Mouse (Mus musculus) forebrain, embryonic 13.5 days (tissue): ENCODE measurements around the gene Nmrk2. TPM values are rescaled to one million over a fixed set of nuclear protein-coding genes. Genes with fewer than 3 reads are reported as not detected.

Experiments
- polyA plus RNA-seq: library from polyadenylated mRNA; unstranded; fragments of >200 nt; fragmentation: Nextera tagmentation; extraction: Ambion mirVana; gene quantifications from 2 replicates; pipeline ENCODE4 v1.2.1, GENCODE M21; 2015

Gene Nmrk2
- polyA plus RNA-seq, 1 experiment from 2014 or later, result not detected

Other genes with a start within 250 kb of the Nmrk2 start
- 14.8 and 17.6 TPM in 2 replicates for gene Gng7, start 187.1 kb downstream of the Nmrk2 start, polyA plus RNA-seq
- gene Diras1, start 176.4 kb downstream of the Nmrk2 start, polyA plus RNA-seq, result 13.4 and 15.0 TPM in 2 replicates
- 33.4 and 37.8 TPM in 2 replicates for gene Slc39a3, start 164.6 kb downstream of the Nmrk2 start, polyA plus RNA-seq
- 273 and 305 TPM in 2 replicates for gene Sgta, start 141.9 kb downstream of the Nmrk2 start, polyA plus RNA-seq
- 55.8 and 60.5 TPM in 2 replicates for gene Thop1, start 132.0 kb downstream of the Nmrk2 start, polyA plus RNA-seq
- 0.30 and 0.42 TPM in 2 replicates for gene Creb3l3, start 103.2 kb downstream of the Nmrk2 start, polyA plus RNA-seq
- 200 and 211 TPM in 2 replicates for gene Map2k2, start 96.1 kb downstream of the Nmrk2 start, polyA plus RNA-seq
- 10.4 and 10.6 TPM in 2 replicates for gene Zbtb7a, start 66.8 kb downstream of the Nmrk2 start, polyA plus RNA-seq
- 54.2 and 57.0 TPM in 2 replicates for gene Pias4, start 34.1 kb downstream of the Nmrk2 start, polyA plus RNA-seq
- 555 and 583 TPM in 2 replicates for gene Eef2, start 25.4 kb downstream of the Nmrk2 start, polyA plus RNA-seq
- gene Dapk3, start 19.0 kb downstream of the Nmrk2 start, polyA plus RNA-seq, result 43.5 and 47.7 TPM in 2 replicates
- gene 4930442H23Rik, start 18.2 kb downstream of the Nmrk2 start, polyA plus RNA-seq, result not detected in 2 replicates
- 44.5 and 54.2 TPM in 2 replicates for gene Atcay, start 28.8 kb upstream of the Nmrk2 start, polyA plus RNA-seq
- 9.7 and 10.9 TPM in 2 replicates for gene Zfr2, start 31.1 kb upstream of the Nmrk2 start, polyA plus RNA-seq
- gene Matk, start 50.9 kb upstream of the Nmrk2 start, polyA plus RNA-seq, result 5.6 and 7.4 TPM in 2 replicates
- gene Mrpl54, start 64.9 kb upstream of the Nmrk2 start, polyA plus RNA-seq, result 134 and 135 TPM in 2 replicates
- 28.6 and 32.3 TPM in 2 replicates for gene Apba3, start 64.9 kb upstream of the Nmrk2 start, polyA plus RNA-seq
- gene Tjp3, start 89.5 kb upstream of the Nmrk2 start, polyA plus RNA-seq, result 6.2 and 7.1 TPM in 2 replicates
- gene Pip5k1c, start 90.9 kb upstream of the Nmrk2 start, polyA plus RNA-seq, result 73.1 and 87.2 TPM in 2 replicates
- gene Cactin, start 119.1 kb upstream of the Nmrk2 start, polyA plus RNA-seq, result 39.9 and 42.0 TPM in 2 replicates
- 2.6 and 3.8 TPM in 2 replicates for gene Tbxa2r, start 126.7 kb upstream of the Nmrk2 start, polyA plus RNA-seq
- gene Gipc3, start 141.2 kb upstream of the Nmrk2 start, polyA plus RNA-seq, result not detected in 2 replicates
- 60.6 and 61.1 TPM in 2 replicates for gene Hmg20b, start 148.4 kb upstream of the Nmrk2 start, polyA plus RNA-seq
- gene Mfsd12, start 155.4 kb upstream of the Nmrk2 start, polyA plus RNA-seq, result 6.3 and 6.8 TPM in 2 replicates
- 0.44 and 0.45 TPM in 2 replicates for gene 4930404N11Rik, start 163.8 kb upstream of the Nmrk2 start, polyA plus RNA-seq
- gene Fzr1, start 176.5 kb upstream of the Nmrk2 start, polyA plus RNA-seq, result 117 and 128 TPM in 2 replicates
- gene Dohh, start 182.4 kb upstream of the Nmrk2 start, polyA plus RNA-seq, result 76.7 and 87.3 TPM in 2 replicates
- 4.2 and 5.8 TPM in 2 replicates for gene Gm48551, start 182.4 kb upstream of the Nmrk2 start, polyA plus RNA-seq
- gene Gm48552, start 187.0 kb upstream of the Nmrk2 start, polyA plus RNA-seq, result 2.1 and 2.3 TPM in 2 replicates
- gene Smim24, start 191.0 kb upstream of the Nmrk2 start, polyA plus RNA-seq, result 1.8 TPM in 2 replicates